Mouse (Mus musculus) heart, adult 11 months (tissue): ENCODE results near the gene Hvcn1.

Source experiments
- DNase-seq: peaks from one replicate; pipeline ENCODE4 v3.0.0; 2022

The Hvcn1 gene

GRCm38 (mm10) chr5:122237200-122237599, 30.6 kb downstream of the Hvcn1 start:
- no peak for DNase-seq

- peak; percentile 94 for DNase-seq
Observed at GRCm38 (mm10) chr5:122239618-122240017, 33.0 kb downstream of the Hvcn1 start.

GRCm38 (mm10) chr5:122240521-122240920, 33.9 kb downstream of the Hvcn1 start:
- DNase-seq, result no peak

GRCm38 (mm10) chr5:122240989-122241388, 34.4 kb downstream of the Hvcn1 start:
- DNase-seq, result no peak

GRCm38 (mm10) chr5:122242521-122243123, 36.0 kb downstream of the Hvcn1 start:
- DNase-seq, result peak; percentile 96

- peak; percentile 92 for DNase-seq
Observed at GRCm38 (mm10) chr5:122243781-122244523, 37.3 kb downstream of the Hvcn1 start.

- peak; percentile 93 for DNase-seq
Observed at GRCm38 (mm10) chr5:122245186-122245585, 38.6 kb downstream of the Hvcn1 start.

- DNase-seq, result no peak
Observed at GRCm38 (mm10) chr5:122246547-122247167, 40.1 kb downstream of the Hvcn1 start.

GRCm38 (mm10) chr5:122247529-122247928, 40.9 kb downstream of the Hvcn1 start:
- peak; percentile 97 for DNase-seq

- no peak for DNase-seq
Observed at GRCm38 (mm10) chr5:122247934-122248333, 41.3 kb downstream of the Hvcn1 start.

- no peak for DNase-seq
Observed at GRCm38 (mm10) chr5:122249281-122249680, 42.7 kb downstream of the Hvcn1 start.

GRCm38 (mm10) chr5:122251895-122252606, 45.4 kb downstream of the Hvcn1 start:
- no peak for DNase-seq

- no peak for DNase-seq
Observed at GRCm38 (mm10) chr5:122258027-122258741, 51.6 kb downstream of the Hvcn1 start.

- no peak for DNase-seq
Observed at GRCm38 (mm10) chr5:122262104-122262503, 55.5 kb downstream of the Hvcn1 start.

- peak; percentile 99 for DNase-seq
Observed at GRCm38 (mm10) chr5:122263933-122264905, 57.6 kb downstream of the Hvcn1 start, which contains the start of gene Tctn1. Gene Tctn1, minus strand, starts transcription at chr5:122264460.

GRCm38 (mm10) chr5:122265187-122265586, 58.6 kb downstream of the Hvcn1 start:
- no peak for DNase-seq

- no peak for DNase-seq
Observed at GRCm38 (mm10) chr5:122265942-122266341, 59.3 kb downstream of the Hvcn1 start.

GRCm38 (mm10) chr5:122267136-122267535, 60.5 kb downstream of the Hvcn1 start:
- DNase-seq, result no peak

GRCm38 (mm10) chr5:122267899-122268298, 61.3 kb downstream of the Hvcn1 start:
- peak; percentile 92 for DNase-seq

- no peak for DNase-seq
Observed at GRCm38 (mm10) chr5:122268858-122269604, 62.4 kb downstream of the Hvcn1 start.

GRCm38 (mm10) chr5:122272821-122273220, 66.2 kb downstream of the Hvcn1 start:
- DNase-seq, result no peak
